In genomic region chr8:45254194-45254842, GRCm38 (mm10) we compare ENCODE assay signal across 27 mouse cellular contexts. TPM values are rescaled to one million over a fixed set of nuclear protein-coding genes. Genes with fewer than 3 reads are reported as not detected.
DNase-seq lines count a peak whose midpoint lies in the region; ATAC-seq and TF ChIP-seq lines count a peak whose summit lies in the region.
"Had no signal": no experiment of that assay in that cellular context is flagged by ENCODE, and none has a peak within 500 bp of the region (broad histone marks: within the 10 kb centered on the region; RNA-seq: fewer than 3 reads in every experiment).

No protein-coding gene starts in this region.

- H3K36me3 ChIP-seq in liver, embryonic 15.5 days (replicated peaks) = no peaks in the 10 kb centered on the region
- no peaks in the 10 kb centered on the region for H3K36me3 ChIP-seq in liver, embryonic 12.5 days
- H3K36me3 ChIP-seq in lung, postnatal 0 days (ENCODE audit: insufficient read depth, low read length) = no peaks in the 10 kb centered on the region
- no peaks in the 10 kb centered on the region for H3K36me3 ChIP-seq in forebrain, embryonic 10.5 days (replicated peaks)
- H3K36me3 ChIP-seq: embryonic facial prominence, embryonic 13.5 days; embryonic facial prominence, embryonic 15.5 days; forebrain, embryonic 15.5 days had no signal

- WGBS in liver, embryonic 15.5 days (ENCODE audit: insufficient replicate concordance) = 54% methylated on average over 8 of the region's 8 CpGs
- WGBS in liver, embryonic 12.5 days (ENCODE audit: insufficient replicate concordance) = 58% methylated on average over 8 of the region's 8 CpGs
- WGBS in lung, postnatal 0 days = 52% methylated on average over 8 of the region's 8 CpGs
- WGBS in forebrain, embryonic 10.5 days = 88% methylated on average over 8 of the region's 8 CpGs

- 0 out of 2 replicates have a peak, but pooled peaks have one; percentile 25 for ATAC-seq in liver, embryonic 15.5 days (ENCODE audit: insufficient read depth)
- no peak for ATAC-seq in liver, embryonic 12.5 days
- ATAC-seq in lung, postnatal 0 days = no peak
- ATAC-seq: forebrain, embryonic 13.5 days; forebrain, embryonic 15.5 days; forebrain, postnatal 0 days had no signal

- no peak overlapping the region for H3K27ac ChIP-seq in liver, embryonic 15.5 days (replicated peaks)
- H3K27ac ChIP-seq in liver, embryonic 12.5 days = no peak overlapping the region
- no peak overlapping the region for H3K27ac ChIP-seq in lung, postnatal 0 days (ENCODE audit: low read length)
- H3K27ac ChIP-seq in forebrain, embryonic 10.5 days = no peak overlapping the region
- H3K27ac ChIP-seq: embryonic facial prominence, embryonic 13.5 days; embryonic facial prominence, embryonic 15.5 days; forebrain, embryonic 13.5 days; forebrain, embryonic 15.5 days had no signal

- H3K4me2 ChIP-seq in liver, embryonic 15.5 days = no peak overlapping the region
- no peak overlapping the region for H3K4me2 ChIP-seq in liver, embryonic 12.5 days
- no peak overlapping the region for H3K4me2 ChIP-seq in lung, postnatal 0 days (replicated peaks; ENCODE audit: low read depth, low read length)
- H3K4me2 ChIP-seq: embryonic facial prominence, embryonic 13.5 days; embryonic facial prominence, embryonic 15.5 days; forebrain, embryonic 13.5 days; forebrain, embryonic 15.5 days had no signal

- H3K4me1 ChIP-seq in liver, embryonic 15.5 days (replicated peaks) = no peaks in the 10 kb centered on the region
- no peaks in the 10 kb centered on the region for H3K4me1 ChIP-seq in liver, embryonic 12.5 days
- H3K4me1 ChIP-seq in lung, postnatal 0 days (ENCODE audit: insufficient read depth, low read depth, low read length) = no peaks in the 10 kb centered on the region
- H3K4me1 ChIP-seq in forebrain, embryonic 10.5 days = no peaks in the 10 kb centered on the region
- H3K4me1 ChIP-seq: embryonic facial prominence, embryonic 13.5 days; embryonic facial prominence, embryonic 15.5 days; forebrain, embryonic 13.5 days; forebrain, embryonic 15.5 days had no signal

- DNase-seq in lung, postnatal 0 days (ENCODE audit: low spot score) = peak; percentile 35
- DNase-seq in lung, adult 18-20 months = no peak
- peak; percentile 16 for DNase-seq in gonadal fat pad, adult 2 months (ENCODE audit: low read depth)
- DNase-seq in forebrain, embryonic 10.5 days (ENCODE audit: extremely low spot score, low spot score) = no peak
- no peak for DNase-seq in kidney, adult 18-20 months
- DNase-seq: adrenal gland, adult 2 months; adrenal gland, postnatal 10 days; adrenal gland, postnatal 25 days; cerebellum, adult 11 months; cerebellum, adult 18-20 months; cerebellum, adult 8-10 months; cerebellum, adult 9-11 months; cerebellum, postnatal 14 days; cerebellum, postnatal 36 days; embryo, embryonic 11 days; forebrain, postnatal 0 days had no signal

- TF ChIP-seq CTCF in lung, postnatal 0 days (IDR thresholded peaks at IDR 0.05) = no peak

- no peak overlapping the region for H3K4me3 ChIP-seq in liver, embryonic 15.5 days (replicated peaks)
- H3K4me3 ChIP-seq in liver, embryonic 12.5 days = no peak overlapping the region
- no peak overlapping the region for H3K4me3 ChIP-seq in lung, postnatal 0 days (ENCODE audit: low read depth, low read length)
- H3K4me3 ChIP-seq in forebrain, embryonic 10.5 days = no peak overlapping the region
- H3K4me3 ChIP-seq: embryonic facial prominence, embryonic 13.5 days; embryonic facial prominence, embryonic 15.5 days; erythroblast, embryonic 14.5 days; forebrain, embryonic 13.5 days; forebrain, embryonic 15.5 days had no signal

- no peaks in the 10 kb centered on the region for H3K9me3 ChIP-seq in liver, embryonic 15.5 days (replicated peaks)
- no peaks in the 10 kb centered on the region for H3K9me3 ChIP-seq in liver, embryonic 12.5 days (replicated peaks)
- H3K9me3 ChIP-seq in lung, postnatal 0 days (ENCODE audit: low read length) = no peaks in the 10 kb centered on the region
- no peaks in the 10 kb centered on the region for H3K9me3 ChIP-seq in forebrain, embryonic 10.5 days
- H3K9me3 ChIP-seq: embryonic facial prominence, embryonic 13.5 days; embryonic facial prominence, embryonic 15.5 days; forebrain, embryonic 13.5 days; forebrain, embryonic 15.5 days had no signal

- TF ChIP-seq EP300 in lung, postnatal 0 days (IDR thresholded peaks at IDR 0.05) = no peak

- no peak overlapping the region for H3K9ac ChIP-seq in liver, embryonic 15.5 days
- H3K9ac ChIP-seq in liver, embryonic 12.5 days = no peak overlapping the region
- no peak overlapping the region for H3K9ac ChIP-seq in lung, postnatal 0 days (replicated peaks; ENCODE audit: low read depth)
- H3K9ac ChIP-seq: embryonic facial prominence, embryonic 13.5 days; embryonic facial prominence, embryonic 15.5 days; forebrain, embryonic 13.5 days; forebrain, embryonic 15.5 days; forebrain, postnatal 0 days had no signal

- H3K27me3 ChIP-seq in liver, embryonic 15.5 days = no peaks in the 10 kb centered on the region
- no peaks in the 10 kb centered on the region for H3K27me3 ChIP-seq in liver, embryonic 12.5 days (replicated peaks)
- no peaks in the 10 kb centered on the region for H3K27me3 ChIP-seq in lung, postnatal 0 days (replicated peaks; ENCODE audit: insufficient read depth, low read length)
- no peaks in the 10 kb centered on the region for H3K27me3 ChIP-seq in forebrain, embryonic 10.5 days (ENCODE audit: poor library complexity, severe bottlenecking)
- H3K27me3 ChIP-seq: embryonic facial prominence, embryonic 13.5 days; embryonic facial prominence, embryonic 15.5 days; forebrain, embryonic 13.5 days; forebrain, embryonic 15.5 days had no signal

RNA-seq across cellular contexts. Expression of gene F11, which starts 7.5 kb away (rescaled TPM):
- polyA plus RNA-seq in liver, embryonic 15.5 days (2015; fragmentation: Nextera tagmentation; extraction: Ambion mirVana) = 28.7 and 38.8 TPM in 2 replicates
- 3.2 and 3.5 TPM in 2 replicates for polyA plus RNA-seq in liver, embryonic 12.5 days (2016; fragmentation: Nextera tagmentation; extraction: Ambion mirVana)
- not detected in 2 replicates for polyA plus RNA-seq in lung, postnatal 0 days (2015; fragmentation: Nextera tagmentation; extraction: Ambion mirVana)
- not detected in 2 replicates for polyA plus RNA-seq in gonadal fat pad, adult 2 months (2012; rRNA removed)
- not detected in 2 replicates for polyA plus RNA-seq in forebrain, embryonic 10.5 days (2016; fragmentation: Nextera tagmentation; extraction: Ambion mirVana)
- polyA plus RNA-seq: adrenal gland, adult 2 months; brain, embryonic 14.5 days; C2C12; embryonic facial prominence, embryonic 11.5 days; embryonic facial prominence, embryonic 13.5 days; embryonic facial prominence, embryonic 15.5 days; forebrain, embryonic 11.5 days; forebrain, embryonic 13.5 days; forebrain, embryonic 15.5 days; forebrain, postnatal 0 days had no signal

RNA-seq across cellular contexts. Expression of gene Klkb1, which starts 40.3 kb away (rescaled TPM):
- polyA plus RNA-seq in liver, embryonic 15.5 days (2015; fragmentation: Nextera tagmentation; extraction: Ambion mirVana) = 8.7 and 11.5 TPM in 2 replicates
- polyA plus RNA-seq in liver, embryonic 12.5 days (2016; fragmentation: Nextera tagmentation; extraction: Ambion mirVana) = 0.81 and 0.91 TPM in 2 replicates
- polyA plus RNA-seq in lung, postnatal 0 days (2015; fragmentation: Nextera tagmentation; extraction: Ambion mirVana) = 0.15 and 0.25 TPM in 2 replicates
- polyA plus RNA-seq in gonadal fat pad, adult 2 months (2012; rRNA removed) = 0.45 and 0.46 TPM in 2 replicates
- 0.04 TPM in 1 of 2 replicates, not detected in the other for polyA plus RNA-seq in forebrain, embryonic 10.5 days (2016; fragmentation: Nextera tagmentation; extraction: Ambion mirVana)
- polyA plus RNA-seq: C2C12; embryonic facial prominence, embryonic 11.5 days; erythroblast, embryonic 14.5 days; forebrain, embryonic 11.5 days; forebrain, embryonic 13.5 days; forebrain, embryonic 15.5 days had no signal

RNA-seq across cellular contexts. Expression of gene Gm45753, which starts 53.9 kb away (rescaled TPM):
- polyA plus RNA-seq in liver, embryonic 15.5 days (2015; fragmentation: Nextera tagmentation; extraction: Ambion mirVana) = 14.8 and 14.9 TPM in 2 replicates
- polyA plus RNA-seq in liver, embryonic 12.5 days (2016; fragmentation: Nextera tagmentation; extraction: Ambion mirVana) = 1.3 and 1.8 TPM in 2 replicates
- polyA plus RNA-seq in lung, postnatal 0 days (2015; fragmentation: Nextera tagmentation; extraction: Ambion mirVana) = 0.05 and 0.12 TPM in 2 replicates
- 0.28 and 0.58 TPM in 2 replicates for polyA plus RNA-seq in gonadal fat pad, adult 2 months (2012; rRNA removed)
- not detected in 2 replicates for polyA plus RNA-seq in forebrain, embryonic 10.5 days (2016; fragmentation: Nextera tagmentation; extraction: Ambion mirVana)
- polyA plus RNA-seq: adrenal gland, adult 2 months; brain, embryonic 14.5 days; C2C12; embryonic facial prominence, embryonic 11.5 days; embryonic facial prominence, embryonic 13.5 days; erythroblast, embryonic 14.5 days; forebrain, embryonic 11.5 days; forebrain, embryonic 13.5 days; forebrain, embryonic 15.5 days had no signal

Comparison
In these comparisons a context has a peak if more than half of its experiments do, and no peak if none do; other contexts are left out.
1. DNase-seq: peak in lung, postnatal 0 days (single experiment) and gonadal fat pad, adult 2 months (single experiment); none in lung, adult 18-20 months (0 of 2), forebrain, embryonic 10.5 days (single experiment) and kidney, adult 18-20 months (single experiment).